Mouse (Mus musculus) erythroid progenitor cell, adult 5-6 weeks (primary cell): ENCODE data around the gene Myd88. TPM values are rescaled to one million over a fixed set of nuclear protein-coding genes. Genes with fewer than 3 reads are reported as not detected.
"Not testable (repeated sequence)": the region's sequence is repeated elsewhere in the genome, so short reads cannot be mapped to it uniquely, and the experiment has no call there.

Experiments used
- ATAC-seq: replicated peaks from 2 replicates; pipeline ENCODE4 v1.8.0; 2016; ENCODE audit warnings: moderate number of reproducible peaks, mild to moderate bottlenecking, moderate TSS enrichment, inconsistent platforms; ENCODE audit not compliant: poor library complexity, low FRiP score, severe bottlenecking
- total RNA-seq, 2 experiments: library from RNA; stranded (forward) in 1 of 2; stranded (reverse) in 1 of 2; fragments of 150-400 nt in 1 of 2; fragments of 186-747, 209-891 nt in 1 of 2; gene quantifications; 2 replicates each; pipeline versions ENCODE4 v1.2.3 to v1.2.4; 2015 to 2017; ENCODE audit warnings: low replicate concordance in 2 of 2

The Myd88 gene
- 22.6 and 25.9 TPM in 2 replicates for total RNA-seq (2015; ENCODE audit: low replicate concordance)
- 5.9 and 14.0 TPM in 2 replicates for total RNA-seq (2017; ENCODE audit: low replicate concordance)

DNA sequence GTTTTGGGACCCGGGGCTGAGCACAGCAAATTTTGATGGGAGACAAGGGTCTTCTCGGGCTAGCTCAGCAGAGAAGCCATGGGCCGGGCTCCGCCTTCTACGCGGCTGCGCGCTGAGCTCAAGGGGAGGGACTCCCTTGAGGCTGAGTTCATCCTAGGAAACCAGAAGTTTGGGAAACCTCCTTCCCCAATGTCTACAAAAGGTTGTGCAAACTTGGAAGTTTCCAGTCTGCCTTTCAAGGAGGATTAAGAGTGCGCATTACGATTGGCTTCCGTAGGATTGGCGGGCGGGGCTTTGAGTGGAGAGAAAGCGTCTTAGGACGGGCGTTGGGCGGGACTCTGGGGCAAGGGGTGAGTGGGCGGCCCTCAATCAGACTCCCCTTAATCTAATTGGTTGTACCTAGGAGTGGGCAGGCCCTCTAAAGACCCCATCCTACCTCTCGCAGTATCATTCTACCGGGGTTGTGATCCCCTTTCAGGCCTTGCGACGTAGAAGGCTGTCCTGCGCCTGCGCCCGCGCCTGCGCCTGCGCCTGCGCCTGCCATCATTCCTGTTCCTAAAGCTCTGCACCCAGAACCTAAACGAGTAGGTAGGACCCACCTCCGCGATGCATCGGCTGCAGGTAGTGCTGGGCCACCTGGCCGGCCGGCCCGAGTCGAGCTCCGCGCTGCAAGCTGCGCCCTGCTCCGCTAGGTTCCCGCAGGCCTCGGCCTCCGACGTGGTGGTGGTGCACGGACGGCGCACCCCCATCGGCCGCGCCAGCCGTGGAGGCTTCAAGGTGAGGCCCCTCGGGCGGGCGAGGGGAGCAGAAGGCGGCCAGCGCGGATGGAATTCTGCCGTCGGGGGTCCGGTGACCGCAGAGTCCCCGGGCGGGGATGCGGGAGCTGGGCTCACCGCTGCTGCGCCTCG, at the start of gene Myd88:
Myd88 (minus strand) TSS at position 503 of the 908 bp plus-strand sequence.
- ATAC-seq, result peak; percentile 77

DNA sequence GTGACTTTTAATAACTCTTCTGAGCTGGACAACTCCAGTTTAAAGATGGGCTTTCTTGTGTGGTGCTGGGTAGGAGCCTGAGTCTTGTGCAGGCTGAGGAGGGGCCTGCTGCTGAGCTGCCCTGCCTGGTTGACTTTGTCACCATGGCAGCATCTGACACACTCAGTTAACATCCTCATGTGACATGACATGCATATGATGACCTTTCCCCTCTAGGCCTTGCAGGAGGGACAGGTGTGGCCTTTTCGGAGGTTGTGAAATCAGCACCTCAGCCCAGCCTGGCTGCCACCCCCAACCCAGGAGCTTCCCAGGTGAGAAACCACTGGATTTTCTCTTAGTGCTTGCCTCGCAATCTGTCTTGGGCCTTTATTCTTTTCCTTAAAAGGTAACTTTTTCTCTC, 49.0 kb upstream of the Myd88 start:
- no peak for ATAC-seq

DNA sequence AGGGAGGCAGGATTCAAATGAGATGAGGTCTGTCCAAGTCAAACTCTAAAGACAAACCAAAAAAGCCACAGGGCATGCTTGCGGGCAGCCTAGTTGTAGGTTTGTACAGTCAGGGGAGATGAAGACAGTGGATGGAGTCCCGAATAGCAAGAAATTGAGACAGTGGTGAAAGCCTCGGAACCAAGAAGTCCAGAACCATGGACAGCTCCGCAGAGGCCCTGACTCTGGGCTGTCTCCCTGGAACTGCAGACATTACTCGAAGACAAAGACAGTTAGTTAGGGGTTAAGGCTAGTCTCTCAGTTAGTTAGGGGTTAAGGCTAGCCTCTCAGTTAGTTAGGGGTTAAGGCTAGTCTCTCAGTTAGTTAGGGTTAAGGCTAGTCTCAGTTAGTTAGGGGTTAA, 47.7 kb upstream of the Myd88 start:
- no peak for ATAC-seq

DNA sequence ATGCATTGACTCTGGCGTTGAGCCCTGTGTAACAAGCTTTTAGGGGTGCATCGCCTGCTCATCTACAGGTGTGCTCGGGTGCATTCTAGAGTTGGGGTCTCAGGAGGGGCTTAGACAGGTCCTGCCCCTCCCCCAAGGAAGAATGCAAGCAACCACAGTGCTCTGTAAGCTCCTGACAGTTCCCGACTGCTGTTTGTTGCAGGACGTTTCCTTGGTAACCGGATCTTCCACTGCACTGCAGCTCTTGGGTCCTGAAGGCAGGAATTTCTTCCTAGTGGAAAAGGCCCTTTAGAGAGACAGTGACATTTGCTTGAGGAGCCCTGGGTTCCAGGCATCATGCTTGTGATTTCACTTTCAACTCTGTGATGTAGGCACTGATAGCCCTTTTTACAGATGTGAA, 41.4 kb upstream of the Myd88 start:
- ATAC-seq, result no peak

DNA sequence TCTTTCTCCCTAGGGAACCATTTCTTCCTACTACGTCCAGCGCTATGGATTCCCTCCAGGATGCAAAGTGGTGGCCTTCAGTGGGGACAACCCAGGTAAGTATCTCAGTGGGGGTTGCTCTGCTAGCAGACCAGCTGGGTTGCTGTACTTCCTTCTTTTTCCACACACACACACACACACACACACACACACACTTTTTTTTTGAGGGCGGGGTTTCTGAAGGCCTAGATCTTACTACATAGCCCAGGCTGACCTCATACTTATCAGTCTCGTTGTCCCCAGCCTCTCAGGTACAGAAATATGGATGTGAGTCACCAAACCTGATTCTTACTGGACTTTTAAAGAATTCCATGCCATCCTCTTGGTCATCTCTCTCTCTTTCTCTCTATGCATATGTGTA, 37.0 kb upstream of the Myd88 start:
- no peak for ATAC-seq

DNA sequence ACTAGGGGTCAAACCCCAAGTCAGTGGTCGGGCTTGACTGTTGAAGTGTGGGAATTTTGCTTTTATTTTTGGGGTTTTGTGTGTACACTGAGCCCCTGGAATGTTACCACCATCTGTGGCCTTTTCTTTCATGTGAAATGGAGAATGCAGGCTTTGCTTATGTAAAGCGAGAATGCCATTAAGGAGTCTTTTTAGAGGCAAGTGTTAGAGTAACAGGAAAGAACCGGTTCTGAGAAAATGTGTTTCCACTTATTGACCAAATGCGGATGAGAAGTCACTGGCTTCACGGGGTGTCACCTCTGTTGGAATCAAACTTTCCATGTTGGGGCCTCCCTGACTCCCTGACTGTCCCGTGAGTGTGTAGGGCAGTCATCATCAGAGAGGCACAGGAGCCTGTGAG, 34.3 kb upstream of the Myd88 start:
- ATAC-seq, result no peak

DNA sequence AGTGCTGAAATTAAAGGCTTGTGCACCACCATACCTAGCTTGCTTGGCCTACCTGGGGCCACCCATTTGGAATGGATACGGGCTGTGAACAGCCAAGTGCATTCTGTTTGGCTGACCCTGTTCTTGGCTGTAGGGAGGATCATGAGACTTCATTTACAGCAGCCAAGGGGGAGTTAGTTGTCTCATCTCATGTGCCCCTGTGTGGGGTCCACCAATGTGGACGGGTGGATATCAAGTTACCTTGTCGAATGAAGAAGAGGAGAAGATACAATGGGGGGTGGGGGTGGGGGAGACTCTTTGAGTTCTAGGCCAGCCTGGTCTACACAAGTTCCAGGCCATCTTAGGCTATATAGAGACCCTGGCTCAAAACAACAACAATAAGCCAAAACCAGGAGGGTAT, 33.8 kb upstream of the Myd88 start:
- no peak for ATAC-seq

DNA sequence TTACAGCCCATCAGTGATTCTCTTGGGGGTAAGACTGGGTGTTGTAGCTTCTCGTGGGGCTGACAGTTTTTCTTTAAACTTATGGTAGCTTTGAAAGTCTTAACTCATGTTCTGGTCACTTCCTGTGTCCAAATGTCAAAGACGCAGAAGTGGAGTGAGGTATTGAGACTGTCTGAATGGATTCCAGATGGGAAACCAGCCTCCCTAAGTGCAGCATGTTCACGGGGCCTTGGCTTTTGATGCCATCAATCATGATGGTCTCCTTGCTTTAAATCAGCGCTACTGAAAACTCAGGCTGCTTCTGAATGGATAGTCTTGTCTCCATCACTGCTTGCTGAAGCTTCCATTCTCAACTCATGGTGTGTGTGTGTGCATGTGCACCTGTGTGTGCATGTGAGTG, 30.0 kb upstream of the Myd88 start:
- no peak for ATAC-seq

DNA sequence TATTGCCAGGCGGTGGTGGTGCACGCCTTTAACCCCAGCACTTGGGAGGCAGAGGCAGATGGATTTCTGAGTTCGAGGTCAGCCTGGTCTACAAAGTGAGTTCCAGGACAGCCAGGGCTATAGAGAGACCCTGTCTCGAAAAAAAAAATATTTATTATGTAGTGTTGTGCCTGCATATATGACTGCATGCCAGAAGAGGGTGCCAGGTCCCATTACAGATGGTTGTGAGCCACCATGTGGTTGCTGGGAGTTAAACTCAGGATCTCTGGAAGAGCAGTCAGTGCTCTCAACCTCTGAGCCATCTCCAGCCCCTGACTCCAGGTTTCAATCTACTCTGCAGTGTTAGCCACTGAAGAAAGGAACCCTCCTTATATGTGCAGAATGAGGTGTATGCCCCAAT, 29.6 kb upstream of the Myd88 start:
- not testable (repeated sequence) for ATAC-seq

DNA sequence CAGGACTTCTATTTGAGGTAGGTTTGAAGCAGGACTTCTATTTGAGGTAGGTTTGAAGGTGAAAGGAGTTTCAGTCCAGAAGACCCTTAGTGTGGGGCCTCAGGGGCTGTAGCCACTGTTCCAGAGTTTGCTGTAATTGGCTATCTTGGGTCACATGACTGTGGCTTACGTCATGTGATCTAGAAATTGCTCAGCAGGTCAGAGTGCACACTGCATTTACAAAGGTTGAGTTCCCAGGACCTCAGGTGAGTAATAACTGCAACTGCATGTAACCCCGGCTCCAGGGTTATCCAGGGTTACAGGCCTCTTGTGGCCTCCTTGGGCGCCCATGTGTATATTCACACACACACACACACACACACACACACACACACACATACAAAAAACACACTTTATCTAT, 27.2 kb upstream of the Myd88 start:
- ATAC-seq, result no peak

DNA sequence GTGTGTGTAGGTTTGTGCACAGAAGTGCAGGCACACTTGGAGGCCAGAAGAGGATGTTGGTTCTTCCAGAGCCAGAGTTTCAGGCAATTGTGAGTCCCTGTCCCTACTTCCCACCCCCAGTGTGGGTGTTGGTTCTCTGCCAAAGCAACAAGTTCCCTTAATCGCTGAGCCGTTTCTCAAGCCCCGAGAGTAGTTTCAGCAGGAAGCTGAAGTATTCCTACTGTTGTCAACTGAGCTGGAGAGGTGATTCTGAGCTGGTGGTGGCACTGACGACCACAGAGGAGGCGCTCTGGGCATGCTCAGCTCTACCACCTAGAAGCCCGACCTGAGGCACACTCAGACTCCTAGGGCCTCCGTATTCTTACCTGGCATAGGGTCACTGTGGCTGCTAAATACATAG, 24.1 kb upstream of the Myd88 start, which contains the start of gene Slc22a14:
Slc22a14 (minus strand) TSS at position 270 of the 400 bp plus-strand sequence.
- no peak for ATAC-seq

DNA sequence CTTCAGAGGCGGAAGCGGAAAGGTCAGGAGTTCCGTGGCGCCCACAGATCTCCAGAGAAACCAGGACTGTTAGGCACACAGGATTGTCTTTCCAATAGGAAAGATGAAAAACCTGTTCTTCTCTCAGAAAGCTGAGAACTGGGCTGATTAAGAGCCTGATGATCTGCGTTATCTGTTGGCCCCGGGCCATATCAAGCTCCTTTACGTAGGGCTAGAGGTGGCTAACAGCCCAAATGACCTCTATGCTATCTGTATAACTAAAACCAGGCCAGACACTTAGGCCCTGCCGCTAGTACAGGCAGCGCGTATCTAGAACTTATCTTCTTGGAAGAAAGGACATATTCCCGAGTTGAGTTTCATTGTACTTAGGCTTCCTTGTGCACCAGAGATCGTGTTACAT, 22.0 kb upstream of the Myd88 start:
- no peak for ATAC-seq

DNA sequence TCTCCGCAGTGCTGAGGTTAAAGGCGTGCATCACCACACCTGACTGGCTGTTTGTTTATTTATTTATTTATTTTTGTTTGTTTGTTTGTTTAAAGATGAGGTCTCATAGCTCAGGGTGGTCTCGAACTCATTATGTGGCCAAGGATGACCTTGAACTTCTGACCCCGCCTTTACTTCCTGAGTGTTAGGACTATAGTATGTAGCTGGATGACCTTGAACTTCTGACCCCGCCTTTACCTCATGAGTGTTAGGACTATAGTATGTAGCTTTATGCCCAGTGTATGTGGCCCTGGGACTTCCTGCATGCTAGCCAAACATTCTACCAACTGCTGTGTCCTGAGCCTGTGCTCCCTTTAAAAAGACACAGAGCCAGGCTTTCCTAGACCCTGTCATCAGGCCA, 20.2 kb upstream of the Myd88 start:
- no peak for ATAC-seq

DNA sequence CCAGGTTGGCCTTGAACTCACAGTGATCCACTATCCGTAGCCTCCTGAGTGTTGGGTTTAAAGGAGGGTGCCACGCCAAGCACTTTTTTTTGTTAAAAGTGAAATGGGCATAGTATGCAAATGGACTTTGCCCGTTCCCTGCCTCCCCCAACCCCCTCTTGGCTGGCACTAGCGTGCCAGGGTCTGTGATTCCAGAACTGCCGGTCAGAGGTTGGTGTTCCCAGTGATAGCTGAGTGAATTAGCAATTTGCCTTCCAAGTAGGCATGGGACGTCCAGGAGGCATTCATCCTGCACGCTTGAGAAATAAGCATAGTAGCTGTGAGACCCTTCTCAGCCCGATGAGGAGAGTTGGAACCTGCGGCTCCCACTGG, 16.8 kb upstream of the Myd88 start:
- no peak for ATAC-seq

DNA sequence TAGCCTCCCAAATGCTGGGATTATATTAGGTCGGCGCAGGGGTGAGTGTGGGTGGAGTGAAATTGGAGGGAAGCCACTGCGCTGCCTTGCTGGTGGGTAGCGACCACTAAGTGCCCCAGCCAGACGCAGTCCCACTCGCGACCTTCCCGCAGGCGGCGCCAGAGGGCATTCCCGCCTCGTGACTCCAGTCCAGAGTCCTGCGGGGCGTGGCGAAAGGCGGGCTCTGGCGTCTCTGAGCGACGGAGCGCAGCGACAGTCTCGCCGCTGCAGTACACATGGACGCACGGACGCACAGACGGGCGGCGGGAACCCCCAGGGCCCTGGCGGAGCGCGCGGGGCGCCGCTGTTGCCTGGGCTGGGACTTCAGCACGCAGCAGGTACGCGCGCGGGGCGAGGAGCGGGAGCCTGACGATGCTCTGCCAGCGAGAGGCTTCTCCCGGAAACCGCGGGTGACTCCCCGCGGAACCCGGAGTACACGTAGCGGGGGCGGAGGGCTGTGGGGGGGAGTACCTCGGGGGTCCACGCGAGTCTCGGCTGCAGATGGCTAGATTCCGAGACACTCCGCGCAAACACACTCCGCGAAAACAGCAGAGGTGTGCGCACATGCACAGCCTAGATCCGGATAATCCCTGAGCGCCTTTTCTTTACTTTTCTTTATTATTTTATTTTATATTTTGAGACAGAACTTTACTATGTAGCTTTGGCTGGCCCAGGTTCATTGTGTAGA, 16.3 kb upstream of the Myd88 start, which contains the start of gene Xylb:
Xylb (plus strand) TSS at position 51 of the 727 bp plus-strand sequence.
- peak; percentile 94 for ATAC-seq

DNA sequence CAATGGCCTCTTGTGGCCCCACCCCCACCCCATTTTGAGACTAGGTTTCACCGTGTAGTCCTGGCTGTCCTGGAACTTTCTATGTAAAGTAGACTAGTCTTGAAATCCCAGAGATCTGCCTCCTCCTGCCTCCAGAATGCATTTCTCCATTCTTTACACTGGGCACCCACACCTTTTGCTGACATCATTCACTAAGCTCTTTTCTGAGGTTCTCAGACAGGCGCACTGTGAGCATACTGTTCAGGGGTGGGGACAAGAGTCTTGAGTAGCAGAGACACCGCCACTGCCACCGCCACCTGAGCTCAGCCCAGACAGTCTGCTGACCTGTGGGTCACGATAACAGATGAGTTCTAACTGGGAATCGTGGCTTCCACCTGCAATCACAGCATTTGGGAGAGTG, 14.7 kb upstream of the Myd88 start:
- ATAC-seq, result no peak

DNA sequence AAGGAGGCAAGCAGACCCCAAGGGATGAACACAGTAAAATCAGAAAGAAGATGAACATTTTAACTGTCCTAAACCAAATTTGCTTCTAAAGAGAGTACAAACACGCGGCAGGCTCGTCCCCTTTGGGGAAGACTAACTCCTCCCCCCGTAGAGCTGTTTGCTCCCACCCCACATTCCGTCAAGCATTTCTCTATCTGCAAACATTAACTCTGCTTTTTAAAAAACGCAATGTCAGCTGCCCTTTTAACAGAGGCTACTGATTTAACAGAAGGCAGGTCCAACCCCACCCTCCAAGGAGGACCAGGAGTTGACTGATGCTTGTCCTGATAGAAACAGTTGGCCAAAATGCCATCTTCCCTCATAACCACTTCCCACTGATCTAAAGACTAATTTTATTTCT, 12.7 kb upstream of the Myd88 start:
- ATAC-seq, result no peak

DNA sequence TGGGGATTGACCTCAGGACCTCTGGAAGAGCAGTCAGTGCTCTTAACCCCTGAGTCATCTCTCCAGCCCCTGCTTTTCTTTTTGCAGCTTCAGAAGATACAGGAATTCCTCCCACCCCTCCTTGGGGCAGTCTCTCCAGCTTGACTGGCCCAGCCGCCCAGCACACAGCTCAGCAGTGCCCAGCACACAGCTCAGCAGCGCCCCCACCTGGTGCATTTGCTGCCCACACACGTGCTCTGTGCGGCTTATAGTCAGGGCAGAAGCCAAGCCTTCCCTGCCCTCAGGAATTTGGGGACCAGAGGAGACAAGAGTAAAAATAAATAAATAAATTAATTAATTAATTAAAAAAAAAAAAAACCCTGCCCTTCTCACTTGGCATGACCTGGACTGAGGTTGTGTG, 10.8 kb upstream of the Myd88 start:
- ATAC-seq, result peak; percentile 70; the same call in 1 of the 2 replicates

DNA sequence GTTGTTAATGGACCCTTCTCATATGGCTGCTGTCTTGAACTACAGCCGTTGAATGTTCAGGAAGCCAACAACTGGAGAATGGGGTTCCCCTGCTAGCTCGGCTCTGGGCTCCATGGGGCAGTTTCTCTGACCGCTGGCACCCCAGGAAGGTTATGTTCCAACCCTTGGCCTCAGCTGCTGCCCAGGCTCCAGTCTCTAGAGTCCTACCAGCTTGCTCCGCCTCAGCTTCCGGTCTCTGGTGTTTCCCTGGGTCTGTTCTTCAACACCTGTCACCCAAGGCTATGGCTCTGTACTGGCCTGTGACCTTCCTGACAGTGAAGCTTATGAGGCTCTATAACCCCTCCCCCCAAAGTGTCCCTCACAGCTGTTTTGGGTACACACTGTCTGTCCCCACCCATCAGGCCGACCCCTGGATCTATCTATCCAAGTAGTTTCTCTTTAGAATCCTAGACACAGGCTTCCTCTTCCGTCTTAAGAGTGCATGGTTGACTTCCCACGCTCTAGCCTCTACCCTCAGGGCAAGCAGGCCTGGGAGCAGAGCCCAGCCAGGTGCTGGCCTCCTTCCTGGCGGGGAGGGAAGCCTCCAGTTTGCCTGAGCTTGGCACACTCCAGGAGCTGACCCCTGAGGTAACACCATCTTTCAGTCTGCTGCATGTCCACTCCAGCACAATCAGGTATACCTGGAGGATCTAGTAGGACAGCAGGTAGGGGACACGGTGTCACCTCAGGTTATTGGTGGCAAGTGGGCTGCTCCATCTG, 9.9 kb upstream of the Myd88 start:
- ATAC-seq, result no peak

DNA sequence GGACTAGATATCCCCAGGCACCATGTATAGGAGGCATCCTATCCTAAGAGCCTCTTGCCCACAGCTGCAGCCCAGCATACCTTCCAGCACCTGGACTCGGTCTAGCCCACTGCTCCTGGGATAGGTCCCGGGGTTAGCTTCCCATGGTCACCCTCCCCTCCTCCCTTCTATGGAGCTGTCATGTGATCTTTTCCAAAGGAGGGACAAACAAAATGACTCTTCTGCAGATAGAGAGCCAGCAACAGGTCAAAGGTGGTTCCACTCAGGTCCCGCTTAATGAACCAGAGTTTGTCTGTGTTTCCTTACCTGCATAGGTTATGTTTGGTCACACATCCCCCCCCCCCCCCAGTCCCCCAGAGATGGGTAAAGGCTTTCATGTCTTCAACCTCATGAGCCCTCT, 9.3 kb upstream of the Myd88 start:
- ATAC-seq, result no peak
